In the genomic region with DNA sequence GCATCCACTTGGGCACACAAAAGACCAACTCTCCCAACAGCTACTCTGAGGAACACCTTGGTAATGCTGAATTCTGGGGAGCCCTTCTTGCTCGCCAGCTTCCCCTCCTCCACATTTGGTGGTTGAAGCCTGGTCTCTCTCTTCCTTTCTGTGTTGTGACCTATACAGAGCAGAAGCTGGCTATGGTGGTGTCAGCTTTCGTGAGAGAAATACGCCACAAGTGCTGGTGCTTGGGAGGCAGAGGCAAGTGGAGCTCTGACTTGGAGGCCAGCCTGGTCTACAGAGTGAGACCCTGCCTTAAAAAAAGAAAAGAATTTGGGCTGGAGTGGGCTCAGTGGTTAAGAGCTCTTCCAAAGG, we compare ENCODE assay signal across 10 mouse cellular contexts. TPM values are rescaled to one million over a fixed set of nuclear protein-coding genes. Genes with fewer than 3 reads are reported as not detected.
DNase-seq lines count a peak whose midpoint lies in the region; ATAC-seq and TF ChIP-seq lines count a peak whose summit lies in the region.
"Had no signal": no experiment of that assay in that cellular context is flagged by ENCODE, and none has a peak within 500 bp of the region (broad histone marks: within the 10 kb centered on the region; RNA-seq: fewer than 3 reads in every experiment).

No protein-coding gene starts in this region.

- no peak overlapping the region for H3K4me2 ChIP-seq in lung, embryonic 14.5 days
- no peak overlapping the region for H3K4me2 ChIP-seq in stomach, postnatal 0 days (replicated peaks; ENCODE audit: low read depth)

- no peaks in the 10 kb centered on the region for H3K27me3 ChIP-seq in lung, embryonic 14.5 days (ENCODE audit: insufficient read depth, low read length)
- no peaks in the 10 kb centered on the region for H3K27me3 ChIP-seq in limb, embryonic 10.5 days (ENCODE audit: low read depth, poor library complexity, severe bottlenecking)
- H3K27me3 ChIP-seq in stomach, postnatal 0 days (ENCODE audit: control insufficient read depth, insufficient read depth, low read length), result no peaks in the 10 kb centered on the region

- no peak overlapping the region for H3K9ac ChIP-seq in lung, embryonic 14.5 days
- H3K9ac ChIP-seq in stomach, postnatal 0 days (ENCODE audit: low read length), result no peak overlapping the region

- no peak for TF ChIP-seq EP300 in stomach, postnatal 0 days (optimal IDR thresholded peaks at IDR 0.05)

- H3K9me3 ChIP-seq in lung, embryonic 14.5 days (ENCODE audit: low read depth, low read length), result no peaks in the 10 kb centered on the region
- H3K9me3 ChIP-seq in limb, embryonic 10.5 days (replicated peaks), result no peaks in the 10 kb centered on the region
- H3K9me3 ChIP-seq in stomach, postnatal 0 days (ENCODE audit: control insufficient read depth, low read length), result no peaks in the 10 kb centered on the region
- H3K9me3 ChIP-seq: embryonic facial prominence, embryonic 10.5 days had no signal

- peak; percentile 90 for DNase-seq in heart, adult 11 months
- no peak for DNase-seq in heart, postnatal 36 days
- DNase-seq in lung, embryonic 14.5 days, result no peak
- no peak for DNase-seq in lung, postnatal 4 days
- no peak for DNase-seq in limb, embryonic 10.5 days (ENCODE audit: low spot score)
- DNase-seq in stomach, postnatal 0 days (ENCODE audit: low spot score), result no peak
- DNase-seq in yolk sac, embryonic 10.5 days (ENCODE audit: low spot score), result no peak
- DNase-seq: layer of hippocampus, adult 9-11 months had no signal

- intact Hi-C loops in heart, postnatal 36 days (cut with DNase I), result no loop called here

- TF ChIP-seq CTCF in lung, embryonic 14.5 days (IDR thresholded peaks at IDR 0.05; ENCODE audit: low read depth), result no peak
- TF ChIP-seq CTCF in stomach, postnatal 0 days (IDR thresholded peaks at IDR 0.05; ENCODE audit: low read depth), result no peak

- no peak for ATAC-seq in lung, embryonic 14.5 days (ENCODE audit: insufficient read depth)
- ATAC-seq in stomach, postnatal 0 days (ENCODE audit: low FRiP score, low TSS enrichment), result no peak
- ATAC-seq in megakaryocyte-erythroid progenitor cell, adult 5-6 weeks (replicated peaks; ENCODE audit: low FRiP score, low TSS enrichment, poor library complexity, severe bottlenecking), result no peak

- peaks cover 41% of the 10 kb centered on the region for H3K4me1 ChIP-seq in lung, embryonic 14.5 days (ENCODE audit: insufficient read depth)
- peaks cover 53% of the 10 kb centered on the region for H3K4me1 ChIP-seq in limb, embryonic 10.5 days
- H3K4me1 ChIP-seq in stomach, postnatal 0 days (replicated peaks; ENCODE audit: control insufficient read depth, insufficient read depth), result peaks cover 30% of the 10 kb centered on the region

- H3K27ac ChIP-seq in lung, embryonic 14.5 days (ENCODE audit: low read depth), result peak overlapping the region; percentile 94; the same call in 1 of the 2 replicates
- H3K27ac ChIP-seq in limb, embryonic 10.5 days, result no peak overlapping the region
- H3K27ac ChIP-seq in stomach, postnatal 0 days (replicated peaks), result peak overlapping the region; percentile 94

- no peak overlapping the region for H3K4me3 ChIP-seq in lung, embryonic 14.5 days (ENCODE audit: low read depth, low read length)
- H3K4me3 ChIP-seq in limb, embryonic 10.5 days, result 0 out of 2 replicates have a peak overlapping the region, but pooled peaks have one; percentile 3
- no peak overlapping the region for H3K4me3 ChIP-seq in stomach, postnatal 0 days (ENCODE audit: low read depth, low read length)
- H3K4me3 ChIP-seq: embryonic facial prominence, embryonic 10.5 days had no signal

- peaks cover 21% of the 10 kb centered on the region for H3K36me3 ChIP-seq in lung, embryonic 14.5 days (ENCODE audit: insufficient read depth)
- peaks cover 69% of the 10 kb centered on the region for H3K36me3 ChIP-seq in limb, embryonic 10.5 days
- no peaks in the 10 kb centered on the region for H3K36me3 ChIP-seq in stomach, postnatal 0 days (ENCODE audit: control insufficient read depth, insufficient read depth, low read length)

- 81% methylated on average over 3 of the region's 3 CpGs for WGBS in lung, embryonic 14.5 days
- WGBS in limb, embryonic 10.5 days, result 93% methylated on average over 3 of the region's 3 CpGs
- WGBS in stomach, postnatal 0 days, result 92% methylated on average over 3 of the region's 3 CpGs

RNA-seq across cellular contexts. Expression of a gene that starts 10.7 kb away (rescaled TPM):
- total RNA-seq in heart, postnatal 36 days (2021), result 100 to 1,000 TPM; 151 to 156 TPM
- 82.3 and 83.2 TPM in 2 replicates for polyA plus RNA-seq in lung, embryonic 14.5 days (2014; fragmentation: Nextera tagmentation; extraction: Ambion mirVana)
- polyA plus RNA-seq in limb, embryonic 10.5 days (2016; fragmentation: Nextera tagmentation; extraction: Ambion mirVana), result 49.7 and 52.1 TPM in 2 replicates
- polyA plus RNA-seq in stomach, postnatal 0 days (2015; fragmentation: Nextera tagmentation; extraction: Ambion mirVana), result 57.9 and 59.2 TPM in 2 replicates
- total RNA-seq in megakaryocyte-erythroid progenitor cell, adult 5-6 weeks (2014; fragmentation: Nextera tagmentation), result 76.0 and 78.6 TPM in 2 replicates
- 107 and 132 TPM in 2 replicates for total RNA-seq in megakaryocyte-erythroid progenitor cell, adult 5-6 weeks (2017)

RNA-seq across cellular contexts. Expression of a gene that starts 18.4 kb away (rescaled TPM):
- total RNA-seq in heart, postnatal 36 days (2021), result 10 to 100 TPM; 62.2 to 67.6 TPM
- 1.6 and 4.0 TPM in 2 replicates for polyA plus RNA-seq in lung, embryonic 14.5 days (2014; fragmentation: Nextera tagmentation; extraction: Ambion mirVana)
- 0.63 and 0.77 TPM in 2 replicates for polyA plus RNA-seq in limb, embryonic 10.5 days (2016; fragmentation: Nextera tagmentation; extraction: Ambion mirVana)
- polyA plus RNA-seq in stomach, postnatal 0 days (2015; fragmentation: Nextera tagmentation; extraction: Ambion mirVana), result 9.4 and 10.4 TPM in 2 replicates
- total RNA-seq in megakaryocyte-erythroid progenitor cell, adult 5-6 weeks (2014; fragmentation: Nextera tagmentation), result 0.20 TPM in 1 of 2 replicates, not detected in the other
- not detected in 2 replicates for total RNA-seq in megakaryocyte-erythroid progenitor cell, adult 5-6 weeks (2017)

RNA-seq across cellular contexts. Expression of a gene that starts 44.5 kb away (rescaled TPM):
- 10 to 100 TPM; 73.0 to 75.0 TPM for total RNA-seq in heart, postnatal 36 days (2021)
- 64.8 and 66.7 TPM in 2 replicates for polyA plus RNA-seq in lung, embryonic 14.5 days (2014; fragmentation: Nextera tagmentation; extraction: Ambion mirVana)
- 74.6 and 88.2 TPM in 2 replicates for polyA plus RNA-seq in limb, embryonic 10.5 days (2016; fragmentation: Nextera tagmentation; extraction: Ambion mirVana)
- 42.3 and 44.2 TPM in 2 replicates for polyA plus RNA-seq in stomach, postnatal 0 days (2015; fragmentation: Nextera tagmentation; extraction: Ambion mirVana)
- total RNA-seq in megakaryocyte-erythroid progenitor cell, adult 5-6 weeks (2014; fragmentation: Nextera tagmentation), result 38.7 and 39.4 TPM in 2 replicates
- 64.8 and 65.4 TPM in 2 replicates for total RNA-seq in megakaryocyte-erythroid progenitor cell, adult 5-6 weeks (2017)
